Mouse (Mus musculus): ENCODE results near the gene Olfr881.

Gene Olfr881

GRCm38 (mm10) chr9:37991525-37991924 is at the start of gene Olfr881:
TSS of gene Olfr881 (plus strand) at chr9:37991825.
- DNase-seq (ENCODE audit: low spot score): no peak

GRCm38 (mm10) chr9:37998581-37999204 is 7.1 kb downstream of the Olfr881 start:
- no peak for DNase-seq (ENCODE audit: low spot score)

GRCm38 (mm10) chr9:38000021-38000420 is 8.4 kb downstream of the Olfr881 start:
- no peak for DNase-seq (ENCODE audit: low spot score)

- no peak for DNase-seq (ENCODE audit: low spot score)
Measured at GRCm38 (mm10) chr9:38025508-38025907, 33.9 kb downstream of the Olfr881 start, which contains the start of gene Olfr883. TSS of gene Olfr883 (plus strand) at chr9:38025808.

Measured in T-cell, adult 2 months (primary cell).